Mouse (Mus musculus) lung, adult 2 months (tissue): Measurements from ENCODE around the gene Tmprss7.

ENCODE experiments used
- CTCF ChIP-seq: fragments of 200-500 bp; IDR thresholded peaks from 2 replicates; pipeline ENCODE4 v1.5.1; 2011; ENCODE audit warnings: mild to moderate bottlenecking, low read length, control low read depth; ENCODE audit not compliant: insufficient read depth
- POLR2A ChIP-seq: fragments of 200-500 bp; IDR thresholded peaks from 2 replicates; pipeline ENCODE4 v1.6.1; 2011; ENCODE audit warnings: low read depth, mild to moderate bottlenecking, control low read depth, low read length, borderline replicate concordance; ENCODE audit errors: extremely low read depth

DNA sequence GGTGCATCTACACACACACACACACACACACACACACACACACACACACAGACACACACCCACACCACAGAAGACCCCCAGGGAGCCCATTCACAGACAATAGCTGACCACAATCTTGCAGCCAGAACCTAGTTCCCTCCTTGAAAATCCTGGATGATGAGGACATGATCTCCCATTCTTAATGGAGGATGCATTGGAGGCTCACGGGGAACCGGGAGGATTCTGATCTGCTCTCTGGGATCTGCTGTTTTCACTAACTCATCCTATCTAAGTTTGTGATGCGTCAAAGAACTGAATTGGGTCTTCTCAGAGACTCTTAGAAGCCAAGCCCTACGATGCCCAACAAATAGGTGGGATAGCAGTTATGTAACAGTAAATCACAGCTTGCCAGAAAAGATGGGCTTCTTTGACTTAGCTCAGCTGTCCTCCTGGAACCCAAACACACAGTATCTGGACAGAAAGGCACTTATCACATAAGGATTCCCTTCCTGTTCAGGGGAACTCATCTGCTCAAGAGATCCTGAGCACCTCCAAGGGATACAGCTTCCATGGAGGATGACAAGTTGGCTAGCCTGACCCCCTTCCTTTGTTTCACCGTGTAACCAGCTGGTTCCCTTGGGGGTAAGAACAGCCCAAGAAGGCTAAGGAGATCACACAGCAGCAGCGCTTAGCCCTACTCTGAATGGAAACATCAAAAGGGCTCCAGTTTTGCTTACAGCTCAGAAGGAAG, 29.9 kb upstream of the Tmprss7 start:
- TF ChIP-seq CTCF (no peak), POLR2A (no peak)
